Mouse (Mus musculus): ENCODE measurements around the gene BC005537. TPM values are rescaled to one million over a fixed set of nuclear protein-coding genes. Genes with fewer than 3 reads are reported as not detected.

Gene BC005537
- polyA plus RNA-seq, 1 experiment from 2014 or later, result 308 TPM

- WGBS (ENCODE audit: missing documents), result 47% methylated on average over 5 of the region's 5 CpGs
- no peak overlapping the region for H3K27ac ChIP-seq
- H3K4me3 ChIP-seq (ENCODE audit: inconsistent target), result no peak overlapping the region
- H3K36me3 ChIP-seq (ENCODE audit: inconsistent target), result no peaks in the 10 kb centered on the region
- H3K79me2 ChIP-seq (ENCODE audit: inconsistent target), result 0 out of 2 replicates have a peak, but pooled peaks cover 2% of the 10 kb centered on the region
Observed at GRCm38 (mm10) chr13:24781916-24782315, 19.5 kb upstream of the BC005537 start.

GRCm38 (mm10) chr13:24786014-24786490, 15.4 kb upstream of the BC005537 start:
- Histone ChIP-seq H3K36me3 (ENCODE audit: inconsistent target) (no peaks in the 10 kb centered on the region), H3K4me3 (ENCODE audit: inconsistent target) (no peak overlapping the region), H3K79me2 (ENCODE audit: inconsistent target) (peaks cover 37% of the 10 kb centered on the region), H3K27ac (peak overlapping the region; percentile 1; the same call in 1 of the 2 replicates)
- 41% methylated on average over 11 of the region's 11 CpGs for WGBS (ENCODE audit: missing documents)

GRCm38 (mm10) chr13:24787477-24787876, 14.0 kb upstream of the BC005537 start:
- Histone ChIP-seq H3K27ac (no peak overlapping the region), H3K4me3 (ENCODE audit: inconsistent target) (no peak overlapping the region), H3K79me2 (ENCODE audit: inconsistent target) (peaks cover 37% of the 10 kb centered on the region), H3K36me3 (ENCODE audit: inconsistent target) (no peaks in the 10 kb centered on the region)
- WGBS (ENCODE audit: missing documents), result 100% methylated on average over 5 of the region's 5 CpGs

GRCm38 (mm10) chr13:24791349-24791748, 10.1 kb upstream of the BC005537 start:
- 0% methylated on average over 2 of the region's 2 CpGs for WGBS (ENCODE audit: missing documents)
- Histone ChIP-seq H3K4me3 (ENCODE audit: inconsistent target) (no peak overlapping the region), H3K36me3 (ENCODE audit: inconsistent target) (no peaks in the 10 kb centered on the region), H3K79me2 (ENCODE audit: inconsistent target) (peaks cover 48% of the 10 kb centered on the region), H3K27ac (peak overlapping the region; percentile 100)

- Histone ChIP-seq H3K27ac (peak overlapping the region; percentile 100), H3K4me3 (ENCODE audit: inconsistent target) (no peak overlapping the region), H3K79me2 (ENCODE audit: inconsistent target) (peaks cover 46% of the 10 kb centered on the region), H3K36me3 (ENCODE audit: inconsistent target) (no peaks in the 10 kb centered on the region)
- 33% methylated on average over 9 of the region's 9 CpGs for WGBS (ENCODE audit: missing documents)
Observed at GRCm38 (mm10) chr13:24792411-24793045, 8.9 kb upstream of the BC005537 start.

GRCm38 (mm10) chr13:24798686-24799085, 2.8 kb upstream of the BC005537 start:
- Histone ChIP-seq H3K79me2 (ENCODE audit: inconsistent target) (peaks cover 56% of the 10 kb centered on the region), H3K36me3 (ENCODE audit: inconsistent target) (peaks cover 2% of the 10 kb centered on the region; the same call in 1 of the 2 replicates), H3K4me3 (ENCODE audit: inconsistent target) (no peak overlapping the region), H3K27ac (peak overlapping the region; percentile 99)
- 81% methylated on average over 4 of the region's 4 CpGs for WGBS (ENCODE audit: missing documents)

GRCm38 (mm10) chr13:24799378-24799777, 2.1 kb upstream of the BC005537 start:
- H3K36me3 ChIP-seq (ENCODE audit: inconsistent target), result peaks cover 7% of the 10 kb centered on the region; the same call in 1 of the 2 replicates
- 77% methylated on average over 5 of the region's 5 CpGs for WGBS (ENCODE audit: missing documents)
- peak overlapping the region; percentile 57 for H3K4me3 ChIP-seq (ENCODE audit: inconsistent target)
- H3K27ac ChIP-seq, result peak overlapping the region; percentile 99
- H3K79me2 ChIP-seq (ENCODE audit: inconsistent target), result peaks cover 56% of the 10 kb centered on the region

GRCm38 (mm10) chr13:24799925-24800673, 1.4 kb upstream of the BC005537 start:
- H3K4me3 ChIP-seq (ENCODE audit: inconsistent target), result peak overlapping the region; percentile 57
- H3K27ac ChIP-seq, result peak overlapping the region; percentile 99
- peaks cover 7% of the 10 kb centered on the region; the same call in 1 of the 2 replicates for H3K36me3 ChIP-seq (ENCODE audit: inconsistent target)
- WGBS (ENCODE audit: missing documents), result under 1% methylated on average over 31 of the region's 31 CpGs
- peaks cover 63% of the 10 kb centered on the region for H3K79me2 ChIP-seq (ENCODE audit: inconsistent target)

GRCm38 (mm10) chr13:24800674-24801307, 666 bp upstream of the BC005537 start:
- Histone ChIP-seq H3K36me3 (ENCODE audit: inconsistent target) (peaks cover 14% of the 10 kb centered on the region; the same call in 1 of the 2 replicates), H3K4me3 (ENCODE audit: inconsistent target) (peak overlapping the region; percentile 57), H3K79me2 (ENCODE audit: inconsistent target) (peaks cover 70% of the 10 kb centered on the region), H3K27ac (peak overlapping the region; percentile 99)
- WGBS (ENCODE audit: missing documents), result under 1% methylated on average over 38 of the region's 42 CpGs

- WGBS (ENCODE audit: missing documents), result 1% methylated on average over 25 of the region's 26 CpGs
- Histone ChIP-seq H3K4me3 (ENCODE audit: inconsistent target) (peak overlapping the region; percentile 82), H3K36me3 (ENCODE audit: inconsistent target) (peaks cover 19% of the 10 kb centered on the region; the same call in 1 of the 2 replicates), H3K27ac (peak overlapping the region; percentile 94), H3K79me2 (ENCODE audit: inconsistent target) (peaks cover 81% of the 10 kb centered on the region)
Observed at GRCm38 (mm10) chr13:24802131-24802691, 754 bp downstream of the BC005537 start.

- Histone ChIP-seq H3K79me2 (ENCODE audit: inconsistent target) (peaks cover 81% of the 10 kb centered on the region), H3K36me3 (ENCODE audit: inconsistent target) (peaks cover 27% of the 10 kb centered on the region), H3K4me3 (ENCODE audit: inconsistent target) (peak overlapping the region; percentile 82), H3K27ac (peak overlapping the region; percentile 94)
- WGBS (ENCODE audit: missing documents), result 0% methylated on average over 2 of the region's 2 CpGs
Observed at GRCm38 (mm10) chr13:24803196-24803595, 1.7 kb downstream of the BC005537 start.

- Histone ChIP-seq H3K79me2 (ENCODE audit: inconsistent target) (peaks cover 95% of the 10 kb centered on the region), H3K27ac (peak overlapping the region; percentile 94), H3K36me3 (ENCODE audit: inconsistent target) (peaks cover 56% of the 10 kb centered on the region), H3K4me3 (ENCODE audit: inconsistent target) (peak overlapping the region; percentile 82)
Observed at GRCm38 (mm10) chr13:24806079-24806478, 4.6 kb downstream of the BC005537 start.

- 96% methylated on average over 2 of the region's 2 CpGs for WGBS (ENCODE audit: missing documents)
- no peak overlapping the region for H3K27ac ChIP-seq
- H3K4me3 ChIP-seq (ENCODE audit: inconsistent target), result no peak overlapping the region
- peaks cover 52% of the 10 kb centered on the region for H3K79me2 ChIP-seq (ENCODE audit: inconsistent target)
- H3K36me3 ChIP-seq (ENCODE audit: inconsistent target), result peaks cover 65% of the 10 kb centered on the region
Observed at GRCm38 (mm10) chr13:24812521-24812920, 11.1 kb downstream of the BC005537 start.

- no peak overlapping the region for H3K4me3 ChIP-seq (ENCODE audit: inconsistent target)
- peaks cover 45% of the 10 kb centered on the region for H3K36me3 ChIP-seq (ENCODE audit: inconsistent target)
- H3K27ac ChIP-seq, result no peak overlapping the region
- 100% methylated on average over 1 of the region's 1 CpGs for WGBS (ENCODE audit: missing documents)
- H3K79me2 ChIP-seq (ENCODE audit: inconsistent target), result peaks cover 31% of the 10 kb centered on the region
Observed at GRCm38 (mm10) chr13:24814616-24815015, 13.2 kb downstream of the BC005537 start.
